Mouse (Mus musculus): ENCODE results near the gene Tecta. TPM values are rescaled to one million over a fixed set of nuclear protein-coding genes. Genes with fewer than 3 reads are reported as not detected.
A peak's percentile ranks its signal among the peaks of the same experiment; 100 is the strongest.

The Tecta gene
- polyA plus RNA-seq, 1 experiment from 2014 or later = 0.04 TPM

DNA sequence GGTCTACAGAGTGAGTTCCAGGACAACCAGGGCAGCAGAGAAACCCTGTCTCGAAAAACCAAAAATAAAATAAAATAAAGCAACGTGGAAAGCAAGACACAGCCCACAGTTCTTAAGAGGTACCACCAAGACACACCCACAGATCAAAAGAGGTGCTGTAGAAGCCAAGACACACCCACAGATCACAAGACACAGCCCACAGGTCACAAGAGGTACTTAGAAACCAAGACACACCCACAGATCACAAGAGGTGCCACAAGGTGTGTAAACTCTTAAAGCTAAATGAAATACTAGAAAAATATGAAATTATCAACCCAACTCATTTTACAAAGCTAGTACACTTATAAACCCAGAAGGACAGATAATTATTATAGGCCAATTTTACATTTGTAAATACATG is 23.9 kb upstream of the Tecta start:
- 0 out of 2 replicates have a peak, but pooled peaks cover 2% of the 10 kb centered on the region for H3K4me1 ChIP-seq (replicated peaks; ENCODE audit: control insufficient read depth, insufficient read depth, low read length)
- WGBS = 69% methylated on average over 2 of the region's 2 CpGs
- H3K4me3 ChIP-seq (ENCODE audit: low read length) = no peak overlapping the region
- peak; percentile 72; the same call in 1 of the 2 replicates for ATAC-seq (ENCODE audit: low read depth)
- no peaks in the 10 kb centered on the region for H3K36me3 ChIP-seq (ENCODE audit: control insufficient read depth, insufficient read depth, low read length)
- no peak overlapping the region for H3K27ac ChIP-seq (ENCODE audit: low read length)
- no peaks in the 10 kb centered on the region for H3K9me3 ChIP-seq (ENCODE audit: control insufficient read depth, low read length)
- no peaks in the 10 kb centered on the region for H3K27me3 ChIP-seq (ENCODE audit: control insufficient read depth, insufficient read depth, low read depth, low read length)
- no peak overlapping the region for H3K4me2 ChIP-seq (ENCODE audit: low read depth, low read length)
- no peak overlapping the region for H3K9ac ChIP-seq (ENCODE audit: low read length)

- Histone ChIP-seq H3K9ac (ENCODE audit: low read length) (no peak overlapping the region), H3K4me1 (replicated peaks; ENCODE audit: control insufficient read depth, insufficient read depth, low read length) (no peaks in the 10 kb centered on the region), H3K4me2 (ENCODE audit: low read depth, low read length) (no peak overlapping the region), H3K36me3 (ENCODE audit: control insufficient read depth, insufficient read depth, low read length) (no peaks in the 10 kb centered on the region), H3K9me3 (ENCODE audit: control insufficient read depth, low read length) (no peaks in the 10 kb centered on the region), H3K27ac (ENCODE audit: low read length) (no peak overlapping the region), H3K4me3 (ENCODE audit: low read length) (no peak overlapping the region), H3K27me3 (ENCODE audit: control insufficient read depth, insufficient read depth, low read depth, low read length) (no peaks in the 10 kb centered on the region)
- ATAC-seq (ENCODE audit: low read depth) = no peak
- 53% methylated on average over 2 of the region's 2 CpGs for WGBS
These were observed 20.0 kb upstream of the Tecta start for GRCm38 (mm10) chr9:42419687-42420086.

DNA sequence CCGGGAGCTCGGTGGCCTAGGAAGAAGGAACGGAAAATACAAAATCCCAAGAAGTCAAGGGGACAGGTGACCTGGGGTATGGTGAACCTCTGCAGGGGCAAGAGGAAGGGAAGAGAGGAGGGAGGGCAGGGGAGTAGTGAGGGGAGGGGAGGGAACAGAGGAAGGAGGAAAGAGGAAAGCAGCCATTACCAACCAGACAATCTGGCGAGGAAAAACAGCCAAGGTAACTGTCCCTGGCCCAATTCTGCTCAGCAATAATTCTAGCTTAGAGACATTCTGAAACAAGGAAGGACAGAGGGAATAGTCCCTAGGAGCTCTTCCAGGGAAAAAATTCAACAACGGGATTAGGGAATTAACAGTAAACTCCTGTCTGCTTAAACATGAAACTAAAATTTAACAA is 19.1 kb upstream of the Tecta start:
- Histone ChIP-seq H3K36me3 (ENCODE audit: control insufficient read depth, insufficient read depth, low read length) (no peaks in the 10 kb centered on the region), H3K4me2 (ENCODE audit: low read depth, low read length) (no peak overlapping the region), H3K27me3 (ENCODE audit: control insufficient read depth, insufficient read depth, low read depth, low read length) (no peaks in the 10 kb centered on the region), H3K9ac (ENCODE audit: low read length) (no peak overlapping the region), H3K4me3 (ENCODE audit: low read length) (no peak overlapping the region), H3K27ac (ENCODE audit: low read length) (no peak overlapping the region), H3K9me3 (ENCODE audit: control insufficient read depth, low read length) (no peaks in the 10 kb centered on the region), H3K4me1 (replicated peaks; ENCODE audit: control insufficient read depth, insufficient read depth, low read length) (no peaks in the 10 kb centered on the region; the same call in 1 of the 2 replicates)
- 89% methylated on average over 5 of the region's 5 CpGs for WGBS
- ATAC-seq (ENCODE audit: low read depth) = no peak

- Histone ChIP-seq H3K4me1 (replicated peaks; ENCODE audit: control insufficient read depth, insufficient read depth, low read length) (no peaks in the 10 kb centered on the region; the same call in 1 of the 2 replicates), H3K27ac (ENCODE audit: low read length) (no peak overlapping the region), H3K4me3 (ENCODE audit: low read length) (no peak overlapping the region), H3K9ac (ENCODE audit: low read length) (no peak overlapping the region), H3K9me3 (ENCODE audit: control insufficient read depth, low read length) (no peaks in the 10 kb centered on the region), H3K36me3 (ENCODE audit: control insufficient read depth, insufficient read depth, low read length) (no peaks in the 10 kb centered on the region), H3K4me2 (ENCODE audit: low read depth, low read length) (no peak overlapping the region), H3K27me3 (ENCODE audit: control insufficient read depth, insufficient read depth, low read depth, low read length) (no peaks in the 10 kb centered on the region)
- WGBS = 83% methylated on average over 12 of the region's 12 CpGs
- ATAC-seq (ENCODE audit: low read depth) = no peak
These were observed 17.7 kb upstream of the Tecta start for GRCm38 (mm10) chr9:42417352-42417952.

DNA sequence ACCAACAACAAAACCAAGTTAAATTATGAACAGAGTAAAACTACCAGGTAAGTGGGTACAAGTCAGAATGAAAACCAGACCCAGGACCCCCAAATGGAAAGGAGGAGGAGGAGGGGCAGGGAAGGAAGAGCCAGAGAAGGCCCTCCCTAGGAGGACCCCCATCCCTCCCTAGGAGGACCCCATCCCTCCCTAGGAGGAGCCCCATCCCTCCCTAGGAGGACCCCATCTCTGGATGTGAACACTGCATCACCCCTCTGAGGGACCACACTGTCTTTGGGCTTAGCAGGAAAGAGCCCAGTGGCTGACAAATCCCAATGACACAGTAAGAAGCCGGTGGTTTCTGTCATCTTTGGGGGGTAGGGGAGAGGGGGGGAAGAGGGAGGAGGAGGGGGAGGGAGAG is 15.5 kb upstream of the Tecta start:
- H3K4me2 ChIP-seq (ENCODE audit: low read depth, low read length) = no peak overlapping the region
- H3K4me3 ChIP-seq (ENCODE audit: low read length) = no peak overlapping the region
- no peaks in the 10 kb centered on the region for H3K36me3 ChIP-seq (ENCODE audit: control insufficient read depth, insufficient read depth, low read length)
- no peak for ATAC-seq (ENCODE audit: low read depth)
- H3K27ac ChIP-seq (ENCODE audit: low read length) = no peak overlapping the region
- WGBS = 25% methylated on average over 1 of the region's 1 CpGs
- peaks cover 2% of the 10 kb centered on the region for H3K4me1 ChIP-seq (replicated peaks; ENCODE audit: control insufficient read depth, insufficient read depth, low read length)
- no peak overlapping the region for H3K9ac ChIP-seq (ENCODE audit: low read length)
- H3K9me3 ChIP-seq (ENCODE audit: control insufficient read depth, low read length) = no peaks in the 10 kb centered on the region
- no peaks in the 10 kb centered on the region for H3K27me3 ChIP-seq (ENCODE audit: control insufficient read depth, insufficient read depth, low read depth, low read length)

DNA sequence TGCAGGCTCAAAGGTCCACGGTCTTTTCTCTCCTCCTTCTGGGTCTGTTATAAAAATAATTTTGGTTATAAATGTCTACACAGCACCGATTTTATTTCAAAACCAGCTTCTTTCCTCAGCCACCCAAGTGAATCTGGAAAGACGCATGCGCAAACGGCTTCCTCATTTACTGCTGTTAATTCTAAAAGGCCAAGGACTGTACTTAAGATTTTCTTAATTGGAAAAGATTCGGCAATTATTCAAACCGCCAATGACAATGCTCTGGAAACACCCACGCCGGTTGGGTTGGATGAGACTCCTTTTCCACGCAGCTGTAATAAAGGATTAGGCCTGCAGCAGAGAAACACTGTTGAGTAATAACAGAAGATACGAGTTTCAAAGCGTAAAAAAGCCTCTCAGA is 13.6 kb upstream of the Tecta start:
- WGBS = 83% methylated on average over 12 of the region's 12 CpGs
- Histone ChIP-seq H3K4me2 (ENCODE audit: low read depth, low read length) (no peak overlapping the region), H3K27me3 (ENCODE audit: control insufficient read depth, insufficient read depth, low read depth, low read length) (no peaks in the 10 kb centered on the region), H3K9me3 (ENCODE audit: control insufficient read depth, low read length) (no peaks in the 10 kb centered on the region), H3K9ac (ENCODE audit: low read length) (no peak overlapping the region), H3K4me3 (ENCODE audit: low read length) (no peak overlapping the region), H3K4me1 (replicated peaks; ENCODE audit: control insufficient read depth, insufficient read depth, low read length) (peaks cover 2% of the 10 kb centered on the region), H3K36me3 (ENCODE audit: control insufficient read depth, insufficient read depth, low read length) (no peaks in the 10 kb centered on the region), H3K27ac (ENCODE audit: low read length) (no peak overlapping the region)
- no peak for ATAC-seq (ENCODE audit: low read depth)

DNA sequence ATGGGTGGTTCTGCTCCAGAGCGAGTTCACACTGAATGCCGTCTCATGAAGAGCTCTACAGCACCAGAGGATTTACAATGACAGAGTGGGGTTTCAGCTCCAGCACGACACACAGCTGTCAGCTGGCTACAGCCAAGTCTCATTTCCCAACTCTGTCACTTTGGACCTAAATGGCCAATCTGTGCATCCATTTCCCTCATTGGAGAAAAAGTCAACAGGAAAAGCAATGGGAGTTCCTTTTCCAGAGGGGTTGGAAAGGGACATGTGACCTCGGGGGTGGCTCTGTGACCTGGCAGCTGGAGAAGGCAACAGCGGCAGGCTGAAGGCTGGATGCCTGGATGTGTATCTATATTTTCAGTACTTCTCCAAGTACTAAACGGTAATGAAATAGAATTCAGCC is 11.6 kb upstream of the Tecta start:
- H3K9ac ChIP-seq (ENCODE audit: low read length) = no peak overlapping the region
- WGBS = 70% methylated on average over 6 of the region's 6 CpGs
- no peaks in the 10 kb centered on the region for H3K36me3 ChIP-seq (ENCODE audit: control insufficient read depth, insufficient read depth, low read length)
- H3K4me3 ChIP-seq (ENCODE audit: low read length) = no peak overlapping the region
- peaks cover 2% of the 10 kb centered on the region for H3K4me1 ChIP-seq (replicated peaks; ENCODE audit: control insufficient read depth, insufficient read depth, low read length)
- H3K27ac ChIP-seq (ENCODE audit: low read length) = no peak overlapping the region
- H3K4me2 ChIP-seq (ENCODE audit: low read depth, low read length) = no peak overlapping the region
- H3K9me3 ChIP-seq (ENCODE audit: control insufficient read depth, low read length) = no peaks in the 10 kb centered on the region
- H3K27me3 ChIP-seq (ENCODE audit: control insufficient read depth, insufficient read depth, low read depth, low read length) = no peaks in the 10 kb centered on the region
- peak; percentile 71 for ATAC-seq (ENCODE audit: low read depth)

- Histone ChIP-seq H3K27me3 (ENCODE audit: control insufficient read depth, insufficient read depth, low read depth, low read length) (no peaks in the 10 kb centered on the region), H3K9me3 (ENCODE audit: control insufficient read depth, low read length) (no peaks in the 10 kb centered on the region), H3K4me2 (ENCODE audit: low read depth, low read length) (no peak overlapping the region), H3K4me1 (replicated peaks; ENCODE audit: control insufficient read depth, insufficient read depth, low read length) (no peaks in the 10 kb centered on the region), H3K36me3 (ENCODE audit: control insufficient read depth, insufficient read depth, low read length) (no peaks in the 10 kb centered on the region), H3K4me3 (ENCODE audit: low read length) (no peak overlapping the region), H3K27ac (ENCODE audit: low read length) (no peak overlapping the region), H3K9ac (ENCODE audit: low read length) (no peak overlapping the region)
- ATAC-seq (ENCODE audit: low read depth) = no peak
- 52% methylated on average over 4 of the region's 4 CpGs for WGBS
These were observed 6.0 kb upstream of the Tecta start for GRCm38 (mm10) chr9:42405736-42406135.

GRCm38 (mm10) chr9:42401486-42401885 is 1.8 kb upstream of the Tecta start:
- 80% methylated on average over 6 of the region's 6 CpGs for WGBS
- ATAC-seq (ENCODE audit: low read depth) = no peak
- Histone ChIP-seq H3K27me3 (ENCODE audit: control insufficient read depth, insufficient read depth, low read depth, low read length) (no peaks in the 10 kb centered on the region), H3K27ac (ENCODE audit: low read length) (no peak overlapping the region), H3K4me2 (ENCODE audit: low read depth, low read length) (no peak overlapping the region), H3K4me1 (replicated peaks; ENCODE audit: control insufficient read depth, insufficient read depth, low read length) (no peaks in the 10 kb centered on the region), H3K36me3 (ENCODE audit: control insufficient read depth, insufficient read depth, low read length) (no peaks in the 10 kb centered on the region), H3K9me3 (ENCODE audit: control insufficient read depth, low read length) (no peaks in the 10 kb centered on the region), H3K4me3 (ENCODE audit: low read length) (no peak overlapping the region), H3K9ac (ENCODE audit: low read length) (no peak overlapping the region)

DNA sequence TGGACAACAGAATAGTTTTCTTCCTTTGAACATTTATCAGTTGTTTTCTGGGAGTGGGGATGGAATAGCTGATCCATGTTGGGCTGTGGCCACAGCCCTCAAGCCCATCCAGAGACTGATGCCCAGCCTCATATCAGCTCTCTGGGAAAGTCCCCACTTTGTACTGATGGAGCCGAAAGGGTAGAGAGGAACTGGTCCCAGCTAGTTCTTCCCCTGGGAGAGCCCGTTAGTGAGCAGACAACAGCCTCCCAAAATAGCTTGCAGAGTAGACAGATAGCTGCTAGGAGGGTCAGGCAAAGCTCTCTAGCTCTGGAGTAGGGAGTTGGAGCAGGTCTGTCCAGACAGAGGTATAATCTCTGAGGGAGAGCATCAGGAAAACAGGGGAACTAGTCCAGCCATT is 3.6 kb downstream of the Tecta start:
- no peak overlapping the region for H3K4me3 ChIP-seq (ENCODE audit: low read length)
- WGBS = 64% methylated on average over 2 of the region's 2 CpGs
- no peak for ATAC-seq (ENCODE audit: low read depth)
- H3K4me2 ChIP-seq (ENCODE audit: low read depth, low read length) = no peak overlapping the region
- no peak overlapping the region for H3K9ac ChIP-seq (ENCODE audit: low read length)
- H3K27me3 ChIP-seq (ENCODE audit: control insufficient read depth, insufficient read depth, low read depth, low read length) = no peaks in the 10 kb centered on the region
- H3K27ac ChIP-seq (ENCODE audit: low read length) = no peak overlapping the region
- no peaks in the 10 kb centered on the region for H3K4me1 ChIP-seq (replicated peaks; ENCODE audit: control insufficient read depth, insufficient read depth, low read length)
- H3K36me3 ChIP-seq (ENCODE audit: control insufficient read depth, insufficient read depth, low read length) = no peaks in the 10 kb centered on the region
- no peaks in the 10 kb centered on the region for H3K9me3 ChIP-seq (ENCODE audit: control insufficient read depth, low read length)

All from lung, embryonic 16.5 days (tissue).